Mouse (Mus musculus) lung, embryonic 14.5 days (tissue): ENCODE data around the gene Hist2h2aa2. TPM values are rescaled to one million over a fixed set of nuclear protein-coding genes. Genes with fewer than 3 reads are reported as not detected.

Source experiments
- ATAC-seq: fragments of 200-750 bp; cut with Nextera tagmentation; 2 replicates; pipeline ENCODE4 v1.8.0; 2017; ENCODE audit warnings: mild to moderate bottlenecking, moderate TSS enrichment, moderate library complexity; ENCODE audit not compliant: insufficient read depth
- DNase-seq: peaks from one replicate; pipeline ENCODE4 v3.0.0-alpha.2; 2015
- H3K27ac ChIP-seq: fragments of 300-500 bp; sonication (generic); 2 replicates; pipeline ENCODE4 v1.5.1; 2014; ENCODE audit warnings: low read depth, mild to moderate bottlenecking, moderate library complexity
- H3K27me3 ChIP-seq: fragments of 300-500 bp; sonication (generic); 2 replicates; pipeline ENCODE4 v1.6.1; 2014; ENCODE audit warnings: low read length, control low read depth; ENCODE audit not compliant: insufficient read depth
- H3K36me3 ChIP-seq: fragments of 300-500 bp; sonication (generic); 2 replicates; pipeline ENCODE4 v1.6.1; 2014; ENCODE audit warnings: control low read depth; ENCODE audit not compliant: insufficient read depth
- H3K4me1 ChIP-seq: fragments of 300-500 bp; sonication (generic); 2 replicates; pipeline ENCODE4 v1.6.1; 2014; ENCODE audit warnings: antibody characterized with exemption, control low read depth; ENCODE audit not compliant: insufficient read depth
- H3K4me2 ChIP-seq: fragments of 300-500 bp; sonication (generic); 2 replicates; pipeline ENCODE4 v1.6.1; 2014; ENCODE audit warnings: mild to moderate bottlenecking
- H3K4me3 ChIP-seq: fragments of 300-500 bp; sonication (generic); 2 replicates; pipeline ENCODE4 v1.5.1; 2014; ENCODE audit warnings: low read depth, low read length
- H3K9ac ChIP-seq: fragments of 300-500 bp; sonication (generic); 2 replicates; pipeline ENCODE4 v1.6.1; 2014
- H3K9me3 ChIP-seq: fragments of 300-500 bp; sonication (generic); 2 replicates; pipeline ENCODE4 v1.6.1; 2016; ENCODE audit warnings: low read depth, low read length, control low read depth
- CTCF ChIP-seq: IDR thresholded peaks from 2 replicates; pipeline ENCODE4 v1.5.1; 2016; ENCODE audit warnings: antibody characterized with exemption, low read depth
- WGBS: fragments of 180-500 bp; shearing (Covaris S2); extraction: QIAGEN DNeasy Blood & Tissue Kit; methylation state at CpG from one replicate; pipeline ENCODE4 v1.1.7; 2014; 5-methylcytosine and 5-hydroxymethylcytosine counted together
- polyA plus RNA-seq: library from polyadenylated mRNA; unstranded; fragments of >200 nt; fragmentation: Nextera tagmentation; extraction: Ambion mirVana; gene quantifications from 2 replicates; pipeline ENCODE4 v1.2.1, GENCODE M21; 2014

Gene Hist2h2aa2
- polyA plus RNA-seq, 1 experiment from 2014 or later = 55.6 TPM

- Histone ChIP-seq H3K9ac (no peak overlapping the region), H3K4me3 (no peak overlapping the region), H3K36me3 (no peaks in the 10 kb centered on the region), H3K27me3 (no peaks in the 10 kb centered on the region), H3K9me3 (no peaks in the 10 kb centered on the region), H3K4me1 (0 out of 2 replicates have a peak, but pooled peaks cover 5% of the 10 kb centered on the region), H3K4me2 (no peak overlapping the region), H3K27ac (no peak overlapping the region)
- no peak for DNase-seq
- WGBS = 68% methylated on average over 4 of the region's 4 CpGs
- TF ChIP-seq CTCF = no peak
- no peak for ATAC-seq
Measured at GRCm38 (mm10) chr3:96230910-96231757, 8.9 kb downstream of the Hist2h2aa2 start.

- no peaks in the 10 kb centered on the region for H3K36me3 ChIP-seq
- H3K27ac ChIP-seq = no peak overlapping the region
- WGBS = 59% methylated on average over 2 of the region's 2 CpGs
- no peak for TF ChIP-seq CTCF
- DNase-seq (no peak), ATAC-seq (no peak)
- H3K9ac ChIP-seq = no peak overlapping the region
- no peak overlapping the region for H3K4me2 ChIP-seq
- H3K27me3 ChIP-seq = no peaks in the 10 kb centered on the region
- H3K4me3 ChIP-seq = no peak overlapping the region
- 0 out of 2 replicates have a peak, but pooled peaks cover 5% of the 10 kb centered on the region for H3K4me1 ChIP-seq
- no peaks in the 10 kb centered on the region for H3K9me3 ChIP-seq
Measured at GRCm38 (mm10) chr3:96230404-96230803, 9.7 kb downstream of the Hist2h2aa2 start.

- WGBS = 48% methylated on average over 2 of the region's 2 CpGs
- DNase-seq (no peak), ATAC-seq (no peak)
- no peaks in the 10 kb centered on the region for H3K36me3 ChIP-seq
- no peak overlapping the region for H3K4me2 ChIP-seq
- H3K27me3 ChIP-seq = no peaks in the 10 kb centered on the region
- 0 out of 2 replicates have a peak, but pooled peaks cover 5% of the 10 kb centered on the region for H3K4me1 ChIP-seq
- no peak overlapping the region for H3K27ac ChIP-seq
- no peak overlapping the region for H3K4me3 ChIP-seq
- H3K9me3 ChIP-seq = no peaks in the 10 kb centered on the region
- no peak for TF ChIP-seq CTCF
- H3K9ac ChIP-seq = no peak overlapping the region
Measured at GRCm38 (mm10) chr3:96228828-96229227, 11.2 kb downstream of the Hist2h2aa2 start.

- Histone ChIP-seq H3K4me3 (no peak overlapping the region), H3K4me2 (no peak overlapping the region), H3K4me1 (peaks cover 15% of the 10 kb centered on the region; the same call in 1 of the 2 replicates), H3K27ac (peak overlapping the region; percentile 18; the same call in 1 of the 2 replicates), H3K9me3 (no peaks in the 10 kb centered on the region), H3K9ac (no peak overlapping the region), H3K27me3 (no peaks in the 10 kb centered on the region), H3K36me3 (no peaks in the 10 kb centered on the region)
- ATAC-seq (peak; percentile 29; the same call in 1 of the 2 replicates), DNase-seq (no peak)
- 49% methylated on average over 8 of the region's 8 CpGs for WGBS
- no peak for TF ChIP-seq CTCF
Measured at GRCm38 (mm10) chr3:96226695-96227648, 13.1 kb downstream of the Hist2h2aa2 start.

GRCm38 (mm10) chr3:96225421-96225820 is 14.7 kb downstream of the Hist2h2aa2 start:
- Histone ChIP-seq H3K27ac (no peak overlapping the region), H3K4me3 (no peak overlapping the region), H3K27me3 (no peaks in the 10 kb centered on the region), H3K9me3 (no peaks in the 10 kb centered on the region), H3K4me2 (no peak overlapping the region), H3K4me1 (peaks cover 19% of the 10 kb centered on the region; the same call in 1 of the 2 replicates), H3K9ac (peak overlapping the region; percentile 9; the same call in 1 of the 2 replicates), H3K36me3 (no peaks in the 10 kb centered on the region)
- ATAC-seq = no peak
- 52% methylated on average over 2 of the region's 2 CpGs for WGBS
- DNase-seq = no peak
- TF ChIP-seq CTCF = no peak

GRCm38 (mm10) chr3:96222774-96223173 is 17.3 kb downstream of the Hist2h2aa2 start:
- Histone ChIP-seq H3K4me2 (peak overlapping the region; percentile 93), H3K9me3 (no peaks in the 10 kb centered on the region), H3K9ac (no peak overlapping the region), H3K4me3 (peak overlapping the region; percentile 52; the same call in 1 of the 2 replicates), H3K27me3 (no peaks in the 10 kb centered on the region), H3K27ac (no peak overlapping the region), H3K4me1 (peaks cover 19% of the 10 kb centered on the region; the same call in 1 of the 2 replicates), H3K36me3 (no peaks in the 10 kb centered on the region)
- 93% methylated on average over 4 of the region's 4 CpGs for WGBS
- TF ChIP-seq CTCF = no peak
- DNase-seq (no peak), ATAC-seq (no peak)
